Mouse (Mus musculus) bone marrow macrophage, adult 2 months (primary cell): ENCODE data around the gene Rps6ka5.

ENCODE experiments used
- CTCF ChIP-seq: IDR thresholded peaks from 2 replicates; pipeline ENCODE4 v1.5.1; 2012; ENCODE audit warnings: low read depth, mild to moderate bottlenecking, low read length, moderate library complexity
- POLR2A ChIP-seq: IDR thresholded peaks from 2 replicates; pipeline ENCODE4 v1.6.1; 2012; ENCODE audit warnings: mild to moderate bottlenecking, low read depth, low read length, borderline replicate concordance

DNA sequence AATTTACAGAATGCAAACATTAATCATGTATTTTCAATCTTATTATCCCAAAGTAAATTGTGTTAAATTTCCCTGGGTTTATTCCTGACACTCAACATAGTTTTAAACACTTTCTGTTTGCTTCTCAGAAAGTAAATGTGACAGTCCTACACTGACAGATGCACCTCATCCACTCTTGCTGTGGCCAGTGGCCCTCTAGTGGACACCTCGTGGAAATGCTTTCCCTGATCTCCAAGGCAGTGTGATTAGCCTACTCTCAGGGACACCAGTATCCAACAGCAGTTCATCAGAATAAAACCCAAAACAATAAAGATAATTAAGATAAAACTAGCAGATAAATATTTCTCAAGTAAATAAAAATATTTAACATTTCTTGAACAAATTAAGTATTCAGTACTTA is 122.2 kb downstream of the Rps6ka5 start:
- TF ChIP-seq CTCF (peak; percentile 74), POLR2A (no peak)
